Mouse (Mus musculus): ENCODE results near the gene C1qtnf5.

C1qtnf5 gene

DNA sequence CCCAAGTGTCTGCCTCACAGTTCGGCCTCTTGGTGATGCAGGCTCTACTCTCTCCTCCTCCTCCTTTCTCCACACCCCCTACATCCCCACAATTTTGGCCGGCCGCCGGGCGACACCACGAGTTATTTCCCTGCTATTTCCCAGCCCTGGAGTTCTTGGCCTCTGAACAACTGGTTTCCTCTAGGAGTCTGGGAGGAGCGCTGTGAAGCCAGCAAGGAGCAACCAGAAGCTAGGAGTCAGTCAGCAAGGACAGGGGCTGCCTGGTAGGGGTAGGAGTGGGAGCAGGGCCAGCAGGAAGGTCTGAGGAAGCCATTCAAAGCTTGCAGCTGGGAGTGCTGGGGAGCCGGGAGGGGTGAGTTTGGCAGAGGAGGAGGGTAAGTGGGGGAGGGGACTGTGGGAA lies at the start of gene C1qtnf5:
Gene C1qtnf5 (plus strand): TSS at position 136 of the 400 bp plus-strand sequence.
- DNase-seq = peak in 1 of 2 experiments; percentile 73

DNA sequence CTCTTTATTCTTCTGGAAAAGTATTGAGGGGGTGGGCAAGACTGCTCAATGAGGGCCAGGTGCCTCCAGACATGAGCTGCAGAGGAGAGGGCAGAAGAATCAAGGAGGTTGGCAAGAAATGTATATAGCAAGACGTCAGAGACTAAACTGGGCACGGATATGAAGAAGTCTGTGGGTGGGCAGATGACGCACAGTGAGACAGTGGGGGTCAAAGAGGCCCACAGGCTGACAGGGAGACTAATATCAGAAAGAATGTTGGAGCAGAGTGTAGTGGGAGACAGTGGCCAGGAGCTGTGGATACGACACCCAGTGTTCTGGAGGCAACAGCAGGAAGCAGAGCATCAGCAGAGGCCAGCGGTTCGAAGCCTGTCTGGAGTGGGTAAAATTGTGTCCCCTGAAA lies 48.4 kb upstream of the C1qtnf5 start:
- DNase-seq = no peak

DNA sequence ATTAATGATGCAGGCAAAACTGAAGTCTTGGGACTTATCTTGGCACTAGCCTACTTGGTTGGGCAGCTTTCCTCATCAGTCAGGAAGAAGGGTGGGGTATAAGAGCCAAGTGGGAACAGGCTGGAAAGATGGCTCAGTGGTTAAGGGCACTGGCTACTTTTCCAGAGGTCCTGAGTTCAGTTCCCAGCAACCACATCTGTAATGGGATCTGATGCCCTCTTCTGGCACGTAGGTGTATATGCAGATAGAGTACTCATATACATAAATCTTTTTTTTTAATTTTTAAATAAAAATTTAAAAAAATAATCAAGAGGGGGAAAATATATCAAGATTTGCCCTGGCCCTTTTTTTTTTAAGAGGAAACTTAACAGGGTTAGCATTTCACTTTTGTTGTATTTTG lies 41.9 kb upstream of the C1qtnf5 start:
- no peak for DNase-seq

DNA sequence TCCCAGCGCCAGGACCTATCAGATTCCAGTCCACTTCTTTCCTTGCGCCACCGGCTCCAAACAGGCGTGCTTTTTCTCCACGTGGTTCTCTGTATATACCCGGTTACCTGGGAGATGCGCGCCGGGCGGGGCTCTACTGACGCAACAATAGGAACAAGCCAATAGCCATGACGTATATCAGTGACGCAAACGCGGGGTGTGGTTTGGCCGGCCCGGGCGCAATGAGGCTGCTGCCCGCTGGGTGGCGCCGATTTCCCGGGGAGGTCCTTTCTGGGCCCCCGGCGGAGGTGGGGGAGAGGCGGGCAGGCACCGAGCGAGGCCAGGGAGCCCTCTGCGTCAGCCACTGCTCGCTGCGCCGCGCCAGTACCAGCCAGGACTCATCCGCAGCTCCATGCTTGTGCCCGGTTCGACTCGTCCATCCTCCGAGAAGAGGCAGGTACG lies 40.2 kb upstream of the C1qtnf5 start, which contains the start of gene Usp2:
Gene Usp2 (plus strand): TSS at position 237 of the 441 bp plus-strand sequence.
- DNase-seq = peak; percentile 100

DNA sequence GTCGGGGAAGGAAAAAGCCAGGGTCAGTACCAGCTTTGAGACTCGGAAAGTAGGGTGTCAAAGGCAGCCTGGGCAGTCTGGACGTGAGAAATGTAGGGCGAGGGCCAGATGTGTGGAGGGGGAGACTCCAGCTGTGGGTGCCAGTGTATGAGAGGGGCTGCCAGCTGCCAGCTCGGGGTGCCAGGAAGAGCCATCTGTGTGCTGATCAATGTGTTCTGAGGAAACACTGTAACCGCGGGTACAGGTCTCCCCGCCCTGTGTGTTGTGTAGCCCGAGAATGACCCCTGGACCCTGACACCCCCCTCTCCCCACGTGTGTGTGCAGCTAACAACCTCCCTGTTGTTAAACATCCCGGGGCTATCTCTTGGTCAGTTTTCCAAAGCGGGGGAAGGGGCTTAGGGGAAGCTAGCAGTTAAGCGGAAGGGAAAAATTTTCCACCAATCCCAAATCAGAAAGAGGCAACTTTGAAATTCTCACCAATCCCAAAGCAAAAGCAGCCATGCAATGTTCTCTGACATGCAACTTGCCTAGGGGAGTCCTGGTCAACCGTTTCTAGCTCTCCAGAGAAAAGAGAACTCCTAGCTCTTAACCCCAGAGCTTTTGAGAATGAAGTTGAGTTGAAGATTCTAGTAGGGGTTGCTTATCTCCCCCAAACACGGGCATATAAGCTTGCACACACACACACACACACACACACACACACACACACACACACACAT lies 39.6 kb upstream of the C1qtnf5 start:
- no peak for DNase-seq

DNA sequence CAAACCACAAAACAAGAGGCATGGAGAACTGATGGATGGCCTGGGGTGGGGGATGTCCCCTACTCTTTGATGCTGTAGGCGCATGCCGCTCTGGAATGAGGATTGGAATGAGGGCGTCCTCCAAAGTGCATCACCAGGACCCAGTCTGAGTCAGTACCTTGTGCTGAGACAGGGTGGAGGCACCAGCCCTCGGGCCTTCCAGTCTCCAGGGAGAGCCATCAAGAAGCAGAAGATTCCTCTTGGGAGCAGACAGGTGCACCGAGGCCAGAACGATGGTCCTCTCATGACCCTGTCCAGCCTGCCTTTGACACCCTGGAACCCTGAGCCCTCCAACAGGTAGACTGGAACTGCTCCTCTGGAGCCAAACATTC lies 39.1 kb upstream of the C1qtnf5 start:
- DNase-seq = peak in 1 of 2 experiments; percentile 19

DNA sequence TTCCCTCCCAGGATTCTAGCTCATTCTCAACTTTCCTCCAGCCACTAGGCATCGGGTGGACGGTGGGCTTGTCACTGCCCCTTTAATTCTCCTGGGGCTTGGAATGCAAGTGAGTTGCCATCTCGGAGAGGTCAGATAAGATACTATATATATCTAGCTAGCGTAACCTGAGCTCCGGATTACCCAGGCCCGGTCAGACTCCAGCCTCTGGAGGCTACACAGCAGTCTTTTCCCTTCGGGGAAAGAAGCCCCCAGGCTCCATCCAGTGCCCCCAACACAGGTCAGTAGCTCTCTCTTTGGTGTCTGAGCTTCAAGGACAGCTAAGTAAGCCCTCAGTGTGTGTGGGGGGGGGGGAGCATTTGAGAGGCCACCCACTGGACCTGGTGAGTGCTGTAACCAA lies 37.8 kb upstream of the C1qtnf5 start:
- peak in 1 of 2 experiments; percentile 3 for DNase-seq

DNA sequence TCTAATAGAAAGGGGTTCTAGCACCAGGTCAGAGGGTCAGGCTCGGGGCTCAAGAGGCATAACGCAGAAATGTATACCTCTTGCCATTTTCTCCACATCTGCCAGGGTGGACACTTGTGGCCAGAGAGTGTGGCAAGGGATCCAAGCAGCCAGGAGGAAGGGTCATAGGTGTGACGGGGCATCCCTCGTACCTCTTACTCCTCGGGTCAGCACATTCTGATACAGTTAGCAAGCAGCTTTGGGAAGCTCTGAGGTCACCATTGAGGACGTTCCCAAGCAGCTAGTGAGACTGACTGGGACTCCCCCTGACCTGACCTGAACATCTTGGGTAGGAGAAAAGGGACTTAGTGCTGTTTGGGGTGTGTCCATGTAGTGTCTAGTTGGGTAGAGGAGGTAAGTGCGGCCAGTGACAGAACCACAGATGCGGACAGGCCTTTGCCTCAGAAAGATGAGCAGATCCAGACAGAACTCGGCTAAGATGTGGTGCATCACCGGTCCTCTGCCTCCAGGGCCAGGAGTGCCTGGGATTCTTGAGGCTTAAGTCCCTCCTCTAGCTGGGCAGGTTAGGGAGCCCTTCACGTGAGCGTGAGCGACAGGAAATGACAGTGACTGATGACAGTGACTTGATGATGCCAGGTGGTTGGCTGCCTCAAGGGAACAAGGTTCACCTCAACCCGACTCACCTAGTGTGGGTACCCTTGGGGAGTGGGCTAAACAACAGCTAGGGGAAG lies 36.8 kb upstream of the C1qtnf5 start:
- DNase-seq = peak in 1 of 2 experiments; percentile 7

DNA sequence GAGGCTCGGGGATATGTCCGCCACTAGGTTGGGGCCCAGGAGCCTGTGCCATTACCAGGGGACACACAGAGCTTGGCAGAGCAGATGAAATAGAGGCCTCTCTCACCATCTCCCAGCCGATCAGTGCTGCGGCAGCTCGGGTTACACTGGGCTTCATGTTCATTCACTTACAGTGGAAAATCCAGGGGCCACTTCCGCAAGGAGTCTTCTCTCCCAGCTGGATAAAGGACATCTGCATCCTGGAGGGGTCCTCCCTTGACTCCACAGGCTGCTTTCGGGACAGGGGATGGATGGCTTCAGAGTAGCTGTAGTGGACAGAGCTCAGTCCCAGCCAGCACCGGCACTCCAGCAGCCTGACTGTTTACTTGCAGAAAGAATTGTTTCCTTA lies 36.2 kb upstream of the C1qtnf5 start:
- DNase-seq = peak in 1 of 2 experiments; percentile 6

DNA sequence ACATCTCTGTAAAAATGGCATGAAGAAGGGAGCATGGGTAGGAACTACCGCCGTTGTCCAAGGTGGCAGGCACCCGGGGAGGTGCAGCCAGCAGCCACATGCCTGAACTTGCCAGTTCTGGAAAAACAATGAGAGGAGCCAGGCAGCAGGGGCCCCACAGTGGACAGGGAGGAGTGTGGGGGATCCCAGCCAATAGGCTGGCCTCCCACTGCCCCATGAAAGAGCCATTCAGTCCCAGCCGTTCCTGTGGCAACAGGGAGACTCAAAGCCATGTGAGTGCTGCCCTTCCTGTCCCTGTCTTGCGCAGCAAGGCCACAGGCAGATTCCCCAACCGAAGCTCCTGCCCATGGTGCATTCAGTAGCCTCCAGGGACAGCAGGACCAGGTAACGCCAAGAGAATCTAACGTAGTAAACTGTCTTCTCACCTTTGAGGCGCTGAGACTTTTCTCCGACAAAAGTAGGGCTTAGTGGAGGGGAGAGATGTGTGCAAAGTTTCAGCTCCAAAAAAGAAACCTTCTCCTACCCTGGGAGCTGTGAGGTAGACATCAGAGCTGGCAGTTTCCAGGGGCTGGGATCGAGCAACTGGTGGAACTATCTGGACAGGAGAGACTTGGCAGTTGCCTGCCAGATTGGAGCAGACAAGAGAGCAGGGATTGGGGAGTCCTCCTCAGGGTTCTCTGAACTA lies 35.0 kb upstream of the C1qtnf5 start:
- peak; percentile 31 to 42 for DNase-seq

DNA sequence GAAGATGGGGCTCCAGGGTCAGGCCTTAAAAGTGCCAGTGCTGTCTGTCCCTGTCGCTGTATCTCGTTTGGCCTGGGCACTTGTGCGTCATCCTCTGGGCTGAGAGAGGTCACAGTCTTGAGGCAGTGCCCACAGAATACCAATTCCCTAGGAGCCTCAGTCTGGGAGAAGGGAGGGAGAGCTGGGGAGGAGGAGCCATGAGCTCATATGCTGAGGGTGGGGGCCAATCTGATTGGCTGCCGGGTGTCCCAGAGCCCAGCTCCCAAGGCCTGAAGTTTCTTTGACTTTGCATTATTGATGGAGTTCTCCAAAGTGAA lies 34.5 kb upstream of the C1qtnf5 start:
- DNase-seq = peak; percentile 31 to 41

DNA sequence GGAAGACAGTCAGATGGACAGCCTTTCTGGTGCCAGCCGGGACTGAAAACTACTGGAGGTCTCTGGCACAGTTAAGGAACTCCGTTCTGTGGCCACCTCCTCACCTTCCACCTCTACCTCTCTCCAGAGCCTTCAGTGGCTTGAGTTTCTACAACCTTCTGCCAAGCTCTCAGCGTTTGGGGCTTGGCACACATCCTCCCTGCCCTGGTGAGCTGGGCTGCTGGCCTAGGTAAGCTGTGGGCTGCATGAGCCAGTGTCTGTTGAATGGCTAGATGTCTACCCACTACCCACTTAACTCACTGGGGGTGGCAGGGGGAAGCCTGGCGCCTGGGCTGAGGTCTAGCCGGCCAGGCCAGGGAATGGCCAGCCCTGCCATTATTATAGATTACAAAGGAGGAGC lies 33.9 kb upstream of the C1qtnf5 start:
- peak; percentile 76 to 81 for DNase-seq

DNA sequence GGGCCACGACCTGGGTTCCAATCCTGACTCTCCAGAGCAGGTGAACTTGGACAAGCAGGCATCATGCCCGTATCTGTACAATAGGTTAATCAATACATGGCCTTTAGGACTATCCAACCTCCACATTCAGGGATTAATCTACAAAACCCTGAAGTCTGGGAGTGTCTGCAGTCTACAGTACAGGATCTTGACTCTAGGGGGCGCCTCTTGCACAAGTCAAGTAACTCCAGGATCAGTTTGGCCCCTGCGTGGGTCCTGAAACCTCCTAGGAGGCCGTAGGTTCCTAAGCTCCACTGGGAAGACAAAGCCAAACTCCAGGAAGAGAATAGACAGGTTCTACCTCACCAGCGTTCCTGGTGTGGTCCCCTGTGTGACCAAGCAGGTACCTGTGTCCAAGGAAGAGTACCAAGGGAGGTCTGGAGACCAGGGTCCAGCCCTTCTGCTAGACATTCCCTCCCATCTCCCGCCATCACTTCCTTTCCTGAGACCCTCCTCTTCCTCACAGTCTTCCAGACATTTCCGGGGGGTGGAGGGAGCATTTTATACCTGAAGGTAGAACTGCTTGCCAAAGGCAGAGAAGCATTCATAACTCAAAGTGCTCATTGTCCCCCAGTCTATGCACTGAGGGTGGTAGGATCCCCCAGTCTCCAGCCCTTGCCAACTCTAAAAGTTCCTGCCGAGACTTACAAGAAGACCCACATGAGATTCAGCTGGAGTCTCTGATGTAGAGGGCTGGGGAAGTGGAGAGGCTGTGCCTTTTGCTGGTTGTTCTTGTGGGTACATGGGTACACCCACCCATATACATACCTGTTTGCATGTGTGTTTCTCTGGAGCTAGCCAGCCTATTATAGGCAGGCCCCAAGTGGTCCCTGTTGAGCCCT lies 32.4 kb upstream of the C1qtnf5 start:
- DNase-seq = peak; percentile 46 to 71

DNA sequence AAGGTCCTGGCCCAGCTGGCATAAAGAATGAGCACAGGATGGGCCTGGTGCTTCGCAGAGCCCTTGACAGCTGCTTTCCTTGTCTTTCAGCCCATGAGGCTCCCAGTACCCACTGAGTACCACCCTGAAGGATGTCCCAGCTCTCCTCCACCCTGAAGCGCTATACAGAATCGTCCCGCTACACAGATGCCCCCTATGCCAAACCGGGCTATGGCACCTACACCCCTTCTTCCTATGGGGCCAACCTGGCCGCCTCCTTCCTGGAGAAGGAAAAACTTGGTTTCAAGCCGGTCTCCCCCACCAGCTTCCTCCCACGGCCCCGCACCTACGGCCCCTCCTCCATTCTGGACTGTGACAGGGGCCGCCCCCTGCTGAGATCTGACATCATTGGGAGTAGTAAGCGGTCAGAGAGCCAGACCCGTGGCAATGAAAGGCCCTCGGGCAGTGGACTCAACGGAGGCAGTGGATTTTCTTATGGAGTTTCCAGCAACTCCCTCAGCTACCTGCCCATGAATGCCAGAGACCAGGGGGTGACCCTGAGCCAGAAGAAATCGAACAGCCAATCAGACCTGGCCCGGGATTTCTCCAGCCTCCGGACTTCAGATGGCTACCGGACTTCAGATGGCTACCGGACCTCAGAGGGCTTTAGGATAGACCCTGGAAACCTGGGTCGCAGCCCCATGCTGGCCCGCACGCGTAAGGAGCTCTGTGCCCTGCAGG lies 31.6 kb upstream of the C1qtnf5 start:
- DNase-seq = peak; percentile 34 to 67

DNA sequence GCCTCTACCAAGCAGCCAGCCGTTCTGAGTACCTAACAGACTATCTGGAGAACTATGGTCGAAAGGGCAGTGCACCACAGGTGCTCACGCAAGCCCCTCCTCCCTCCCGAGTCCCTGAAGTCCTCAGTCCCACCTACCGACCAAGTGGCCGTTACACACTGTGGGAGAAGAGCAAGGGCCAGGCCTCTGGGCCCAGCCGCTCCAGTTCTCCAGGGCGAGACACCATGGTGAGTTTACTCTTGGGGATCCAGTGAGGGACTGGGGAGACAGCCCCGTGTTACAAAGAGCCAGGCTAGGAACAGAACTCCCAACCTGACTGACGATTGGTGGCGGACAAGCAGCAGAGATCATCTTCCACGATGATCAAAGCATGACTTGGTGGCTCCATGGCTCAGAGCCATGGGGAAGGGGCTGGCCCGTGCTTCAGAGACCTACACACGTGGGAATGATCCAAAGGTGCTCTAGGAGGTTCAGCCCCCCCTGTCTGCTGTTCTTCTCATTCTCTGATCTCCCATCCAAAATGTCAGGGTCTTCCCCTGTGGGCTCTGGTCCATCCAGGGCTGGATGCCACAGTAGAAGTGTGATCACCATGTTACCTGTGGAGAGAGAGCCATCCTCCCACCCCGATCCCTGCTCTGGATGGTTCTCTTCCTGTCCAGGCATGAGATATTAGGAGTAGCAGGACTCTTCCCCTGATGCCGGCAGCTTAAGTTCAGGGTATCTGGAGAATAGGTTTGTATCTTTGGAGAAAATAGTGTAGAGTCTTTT lies 30.9 kb upstream of the C1qtnf5 start:
- DNase-seq = peak in 1 of 2 experiments; percentile 30

DNA sequence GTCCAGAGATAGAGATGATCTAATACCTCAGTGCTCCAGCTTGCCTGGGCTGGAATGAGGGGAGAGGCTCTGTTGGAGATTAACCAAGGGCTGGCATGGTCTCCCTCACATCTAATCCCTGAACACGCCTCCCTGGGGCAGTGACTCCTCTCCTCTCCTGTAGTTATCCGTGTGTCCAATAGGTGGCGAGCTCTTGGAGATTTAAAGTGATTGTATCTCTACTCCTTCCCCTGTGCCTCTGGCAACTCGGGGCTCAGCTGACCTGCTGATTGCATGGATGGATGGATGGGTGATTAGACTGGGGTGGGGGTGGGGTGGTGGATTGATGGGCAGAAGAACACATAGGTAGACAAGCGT lies 30.3 kb upstream of the C1qtnf5 start:
- DNase-seq = peak; percentile 65 to 80

DNA sequence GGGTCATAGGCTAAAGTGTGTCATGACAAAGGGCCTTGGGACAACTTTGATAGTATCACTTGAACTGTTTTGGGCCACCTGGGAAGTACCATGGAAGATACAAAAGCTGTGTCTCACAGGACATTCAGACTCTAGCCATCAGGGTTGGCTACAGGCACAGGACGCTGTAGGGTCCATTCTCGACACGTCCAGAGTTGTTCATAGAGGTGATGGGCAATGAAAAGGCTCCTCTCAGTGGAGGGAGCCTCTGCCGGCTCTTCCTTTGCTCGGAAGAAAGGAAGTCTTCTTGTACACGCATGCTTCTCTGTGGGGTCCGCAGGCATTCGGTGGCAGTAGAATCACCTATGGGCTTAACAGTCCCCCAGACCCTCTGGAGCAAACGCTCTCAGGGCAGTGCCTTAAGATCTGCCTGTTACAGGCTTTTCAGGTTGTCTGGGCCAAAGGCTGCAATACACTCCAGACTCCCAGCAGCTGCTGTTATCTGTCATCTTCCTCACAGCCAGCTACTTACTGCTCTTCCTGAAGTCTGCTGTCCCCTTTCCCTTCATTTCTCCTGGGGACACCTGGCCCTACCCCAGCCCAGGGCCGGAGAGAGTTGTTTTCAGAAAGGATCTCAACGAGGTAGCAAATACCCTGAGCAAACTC lies 29.7 kb upstream of the C1qtnf5 start:
- peak; percentile 24 to 25 for DNase-seq

DNA sequence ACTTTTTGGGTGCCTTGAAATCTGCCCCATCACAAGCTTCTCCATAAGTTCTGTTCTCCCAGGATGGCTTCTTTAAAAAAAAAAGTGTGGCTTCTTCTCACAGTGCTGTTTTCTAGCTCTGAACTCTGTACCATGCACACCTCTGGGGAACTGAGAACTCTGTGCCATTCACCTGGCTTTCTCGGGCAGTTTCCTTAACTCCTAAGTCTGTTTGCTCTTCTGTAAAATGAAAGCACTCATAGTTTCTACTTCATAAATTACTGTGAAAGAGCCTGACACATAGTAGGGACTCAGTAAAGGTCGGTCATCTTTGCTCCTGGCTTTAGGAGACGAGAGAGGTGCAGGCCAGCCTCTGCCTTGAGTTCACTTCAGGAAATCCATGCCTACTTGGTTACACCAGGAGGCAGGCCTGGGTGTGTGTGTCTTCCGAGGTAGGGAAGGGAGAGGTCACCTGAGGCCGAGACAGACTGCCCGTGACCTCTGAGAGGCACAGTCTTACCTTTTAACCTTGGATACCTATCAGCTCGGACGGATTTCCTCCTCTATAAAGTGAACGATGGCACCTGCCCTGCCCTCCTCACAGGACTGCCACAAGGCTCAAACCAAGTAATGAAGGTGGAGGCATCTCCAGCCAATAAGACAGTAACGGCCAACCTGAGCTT lies 28.8 kb upstream of the C1qtnf5 start:
- DNase-seq = no peak

DNA sequence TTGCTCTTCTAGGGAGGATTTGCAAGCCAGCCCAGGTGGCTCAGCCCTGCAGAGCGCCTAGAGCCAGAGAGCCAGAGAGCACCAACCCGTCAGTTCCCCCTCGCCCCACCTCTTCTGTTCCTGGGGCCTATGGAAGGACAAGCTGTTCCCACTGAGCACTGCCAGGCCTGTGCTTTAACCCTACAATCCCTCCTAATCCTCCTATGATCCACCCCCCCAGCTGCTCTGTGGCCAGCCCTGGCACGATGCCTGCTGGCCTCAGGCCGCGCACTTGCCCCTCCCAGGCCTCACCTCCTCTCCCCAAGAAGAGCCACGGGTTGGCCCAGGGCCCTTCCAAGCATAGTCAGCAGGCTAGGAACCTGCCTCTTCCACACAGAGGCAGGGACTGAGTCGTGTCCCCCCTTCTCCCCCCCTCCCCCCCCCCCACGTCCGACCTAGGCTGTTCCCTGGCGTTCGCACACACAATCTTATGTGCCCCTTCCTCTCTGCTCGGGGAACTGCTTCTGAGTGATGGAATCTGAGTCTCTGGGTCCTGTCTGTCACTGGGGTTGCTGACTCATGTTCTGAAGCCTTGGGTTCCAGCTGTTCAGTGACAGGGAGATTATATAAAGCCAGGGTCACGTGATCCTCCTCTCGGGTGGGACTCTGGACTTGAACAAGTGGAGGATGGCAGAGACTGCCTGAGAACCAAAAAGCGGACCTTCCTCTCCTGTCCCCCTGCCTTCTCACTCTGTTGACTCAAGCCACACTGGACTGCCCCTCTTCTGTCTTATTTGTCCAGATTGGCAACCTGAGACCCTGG lies 27.9 kb upstream of the C1qtnf5 start:
- peak; percentile 94 to 95 for DNase-seq

Data from cerebellum, postnatal 25 days (tissue).